Mouse (Mus musculus): ENCODE results near the gene Nptxr.
A peak's percentile ranks its signal among the peaks of the same experiment; 100 is the strongest.

Gene Nptxr

GRCm38 (mm10) chr15:79790905-79791304 is 13.7 kb downstream of the Nptxr start:
- no peak for DNase-seq (ENCODE audit: low spot score)

- no peak for DNase-seq (ENCODE audit: low spot score)
These were observed 14.5 kb downstream of the Nptxr start for GRCm38 (mm10) chr15:79790111-79790510.

GRCm38 (mm10) chr15:79787815-79788214 is 16.8 kb downstream of the Nptxr start:
- no peak for DNase-seq (ENCODE audit: low spot score)

- DNase-seq (ENCODE audit: low spot score), result no peak
These were observed 19.5 kb downstream of the Nptxr start for GRCm38 (mm10) chr15:79785056-79785455.

- DNase-seq (ENCODE audit: low spot score), result no peak
These were observed 26.8 kb downstream of the Nptxr start, which contains the start of gene Dnal4 for GRCm38 (mm10) chr15:79777749-79778148. Gene Dnal4 (minus strand): TSS chr15:79777849.

- no peak for DNase-seq (ENCODE audit: low spot score)
These were observed 28.9 kb downstream of the Nptxr start for GRCm38 (mm10) chr15:79775662-79776061.

- peak; percentile 100 for DNase-seq (ENCODE audit: low spot score)
These were observed 30.2 kb downstream of the Nptxr start for GRCm38 (mm10) chr15:79774117-79775027.

GRCm38 (mm10) chr15:79770629-79771240 is 33.8 kb downstream of the Nptxr start:
- DNase-seq (ENCODE audit: low spot score), result peak; percentile 85

- DNase-seq (ENCODE audit: low spot score), result no peak
These were observed 36.3 kb downstream of the Nptxr start for GRCm38 (mm10) chr15:79768302-79768701.

- no peak for DNase-seq (ENCODE audit: low spot score)
These were observed 37.1 kb downstream of the Nptxr start for GRCm38 (mm10) chr15:79767327-79767961.

- no peak for DNase-seq (ENCODE audit: low spot score)
These were observed 37.9 kb downstream of the Nptxr start for GRCm38 (mm10) chr15:79766586-79767071.

- no peak for DNase-seq (ENCODE audit: low spot score)
These were observed 38.4 kb downstream of the Nptxr start for GRCm38 (mm10) chr15:79766168-79766567.

GRCm38 (mm10) chr15:79765361-79765760 is 39.2 kb downstream of the Nptxr start:
- peak; percentile 60 for DNase-seq (ENCODE audit: low spot score)

- peak; percentile 66 for DNase-seq (ENCODE audit: low spot score)
These were observed 39.9 kb downstream of the Nptxr start for GRCm38 (mm10) chr15:79764539-79765267.

- peak; percentile 51 for DNase-seq (ENCODE audit: low spot score)
These were observed 40.8 kb downstream of the Nptxr start for GRCm38 (mm10) chr15:79763601-79764246.

- no peak for DNase-seq (ENCODE audit: low spot score)
These were observed 41.6 kb downstream of the Nptxr start for GRCm38 (mm10) chr15:79763001-79763400.

GRCm38 (mm10) chr15:79760956-79761355 is 43.6 kb downstream of the Nptxr start:
- no peak for DNase-seq (ENCODE audit: low spot score)

- DNase-seq (ENCODE audit: low spot score), result no peak
These were observed 47.4 kb downstream of the Nptxr start for GRCm38 (mm10) chr15:79757118-79757517.

- DNase-seq (ENCODE audit: low spot score), result no peak
These were observed 48.5 kb downstream of the Nptxr start for GRCm38 (mm10) chr15:79755977-79756625.

GRCm38 (mm10) chr15:79755176-79755575 is 49.4 kb downstream of the Nptxr start:
- no peak for DNase-seq (ENCODE audit: low spot score)

- no peak for DNase-seq (ENCODE audit: low spot score)
These were observed 50.7 kb downstream of the Nptxr start for GRCm38 (mm10) chr15:79753873-79754272.
